Mouse (Mus musculus) macrophage (primary cell): Measurements from ENCODE around the gene Nin. TPM values are rescaled to one million over a fixed set of nuclear protein-coding genes. Genes with fewer than 3 reads are reported as not detected.

ENCODE experiments used
- H3K27ac ChIP-seq: fragments of 350-480 bp; formaldehyde crosslinking; 2 replicates; pipeline ENCODE4 v1.9.0; 2021
- H3K36me3 ChIP-seq: fragments of 350-480 bp; formaldehyde crosslinking; 2 replicates; pipeline ENCODE4 v1.9.0; 2021; ENCODE audit errors: inconsistent target
- H3K4me3 ChIP-seq: fragments of 350-480 bp; formaldehyde crosslinking; 2 replicates; pipeline ENCODE4 v1.9.0; 2021; ENCODE audit errors: inconsistent target
- H3K79me2 ChIP-seq: fragments of 350-480 bp; formaldehyde crosslinking; 2 replicates; pipeline ENCODE4 v1.9.0; 2021; ENCODE audit errors: inconsistent target
- WGBS: methylation state at CpG from one replicate; pipeline ENCODE4 v1.1.7; 2026; ENCODE audit warnings: inconsistent platforms; ENCODE audit not compliant: missing documents; 5-methylcytosine and 5-hydroxymethylcytosine counted together
- polyA plus RNA-seq: library from polyadenylated mRNA; stranded (reverse); fragments of 250-400 nt; gene quantifications from 3 replicates; pipeline ENCODE4 v1.2.4, GENCODE M21; 2018; ENCODE audit warnings: inconsistent platforms

Gene Nin
- polyA plus RNA-seq, 1 experiment from 2014 or later: 14.3 TPM

- Histone ChIP-seq H3K4me3 (peak overlapping the region; percentile 52), H3K79me2 (peaks cover 53% of the 10 kb centered on the region), H3K27ac (peak overlapping the region; percentile 38), H3K36me3 (peaks cover 25% of the 10 kb centered on the region; the same call in 1 of the 2 replicates)
- WGBS: under 1% methylated on average over 34 of the region's 36 CpGs
Measured at GRCm38 (mm10) chr12:69986241-69986762, 127.2 kb downstream of the Nin start.

GRCm38 (mm10) chr12:69985546-69985945, 128.0 kb downstream of the Nin start:
- Histone ChIP-seq H3K79me2 (peaks cover 60% of the 10 kb centered on the region), H3K36me3 (peaks cover 26% of the 10 kb centered on the region; the same call in 1 of the 2 replicates), H3K4me3 (peak overlapping the region; percentile 52), H3K27ac (peak overlapping the region; percentile 38)
- 32% methylated on average over 4 of the region's 4 CpGs for WGBS

- 87% methylated on average over 5 of the region's 5 CpGs for WGBS
- H3K36me3 ChIP-seq: peaks cover 26% of the 10 kb centered on the region; the same call in 1 of the 2 replicates
- H3K79me2 ChIP-seq: peaks cover 87% of the 10 kb centered on the region
- H3K27ac ChIP-seq: no peak overlapping the region
- H3K4me3 ChIP-seq: no peak overlapping the region
Measured at GRCm38 (mm10) chr12:69982874-69983273, 130.6 kb downstream of the Nin start.

- WGBS: 49% methylated on average over 9 of the region's 9 CpGs
- Histone ChIP-seq H3K4me3 (no peak overlapping the region), H3K27ac (0 out of 2 replicates have a peak overlapping the region, but pooled peaks have one; percentile 1), H3K36me3 (peaks cover 28% of the 10 kb centered on the region; the same call in 1 of the 2 replicates), H3K79me2 (peaks cover 100% of the 10 kb centered on the region)
Measured at GRCm38 (mm10) chr12:69977376-69977998, 136.0 kb downstream of the Nin start.

- WGBS: 75% methylated on average over 6 of the region's 6 CpGs
- H3K79me2 ChIP-seq: peaks cover 100% of the 10 kb centered on the region
- H3K27ac ChIP-seq: no peak overlapping the region
- peaks cover 29% of the 10 kb centered on the region; the same call in 1 of the 2 replicates for H3K36me3 ChIP-seq
- no peak overlapping the region for H3K4me3 ChIP-seq
Measured at GRCm38 (mm10) chr12:69976688-69977087, 136.8 kb downstream of the Nin start.

GRCm38 (mm10) chr12:69973666-69974065, 139.9 kb downstream of the Nin start:
- no peak overlapping the region for H3K27ac ChIP-seq
- peaks cover 91% of the 10 kb centered on the region for H3K79me2 ChIP-seq
- H3K36me3 ChIP-seq: peaks cover 53% of the 10 kb centered on the region
- H3K4me3 ChIP-seq: no peak overlapping the region

GRCm38 (mm10) chr12:69968154-69968553, 145.4 kb downstream of the Nin start:
- peaks cover 92% of the 10 kb centered on the region for H3K36me3 ChIP-seq
- 96% methylated on average over 5 of the region's 5 CpGs for WGBS
- H3K4me3 ChIP-seq: no peak overlapping the region
- H3K27ac ChIP-seq: no peak overlapping the region
- H3K79me2 ChIP-seq: peaks cover 36% of the 10 kb centered on the region; the same call in 1 of the 2 replicates

GRCm38 (mm10) chr12:69967112-69967511, 146.4 kb downstream of the Nin start:
- WGBS: 95% methylated on average over 6 of the region's 6 CpGs
- Histone ChIP-seq H3K4me3 (no peak overlapping the region), H3K27ac (no peak overlapping the region), H3K36me3 (peaks cover 89% of the 10 kb centered on the region), H3K79me2 (peaks cover 25% of the 10 kb centered on the region; the same call in 1 of the 2 replicates)

- Histone ChIP-seq H3K79me2 (peaks cover 15% of the 10 kb centered on the region; the same call in 1 of the 2 replicates), H3K36me3 (peaks cover 84% of the 10 kb centered on the region), H3K27ac (no peak overlapping the region), H3K4me3 (no peak overlapping the region)
- 95% methylated on average over 5 of the region's 5 CpGs for WGBS
Measured at GRCm38 (mm10) chr12:69966071-69966470, 147.4 kb downstream of the Nin start.

- H3K79me2 ChIP-seq: peaks cover 11% of the 10 kb centered on the region; the same call in 1 of the 2 replicates
- 89% methylated on average over 3 of the region's 3 CpGs for WGBS
- no peak overlapping the region for H3K27ac ChIP-seq
- peaks cover 79% of the 10 kb centered on the region for H3K36me3 ChIP-seq
- H3K4me3 ChIP-seq: no peak overlapping the region
Measured at GRCm38 (mm10) chr12:69965644-69966043, 147.9 kb downstream of the Nin start.

GRCm38 (mm10) chr12:69963141-69963540, 150.4 kb downstream of the Nin start:
- no peak overlapping the region for H3K27ac ChIP-seq
- H3K4me3 ChIP-seq: no peak overlapping the region
- H3K36me3 ChIP-seq: peaks cover 62% of the 10 kb centered on the region
- H3K79me2 ChIP-seq: no peaks in the 10 kb centered on the region
- 94% methylated on average over 6 of the region's 6 CpGs for WGBS

- WGBS: 78% methylated on average over 4 of the region's 4 CpGs
- Histone ChIP-seq H3K36me3 (peaks cover 55% of the 10 kb centered on the region), H3K4me3 (no peak overlapping the region), H3K79me2 (no peaks in the 10 kb centered on the region), H3K27ac (no peak overlapping the region)
Measured at GRCm38 (mm10) chr12:69962468-69962867, 151.0 kb downstream of the Nin start.

Other genes with a start within 250 kb of the Nin start
- 0.96 to 1.4 TPM (median 1.0 TPM) in 3 replicates for gene Atl1, start 221.1 kb downstream of the Nin start, polyA plus RNA-seq
- gene Map4k5, start 220.5 kb downstream of the Nin start, polyA plus RNA-seq: 6.0 to 7.2 TPM (median 6.6 TPM) in 3 replicates
- 38.7 to 58.7 TPM (median 45.1 TPM) in 3 replicates for gene Sav1, start 126.7 kb downstream of the Nin start, polyA plus RNA-seq
- not detected in 3 replicates for gene Abhd12b, start 40.4 kb upstream of the Nin start, polyA plus RNA-seq
- gene Pygl, start 117.8 kb upstream of the Nin start, polyA plus RNA-seq: 33.2 to 54.7 TPM (median 51.6 TPM) in 3 replicates
- gene Trim9, start 233.9 kb upstream of the Nin start, polyA plus RNA-seq: 0.04 to 0.05 TPM in 2 of 3 replicates, not detected in the other